8 mouse cellular contexts compared by ENCODE assay signal in the genomic region with DNA sequence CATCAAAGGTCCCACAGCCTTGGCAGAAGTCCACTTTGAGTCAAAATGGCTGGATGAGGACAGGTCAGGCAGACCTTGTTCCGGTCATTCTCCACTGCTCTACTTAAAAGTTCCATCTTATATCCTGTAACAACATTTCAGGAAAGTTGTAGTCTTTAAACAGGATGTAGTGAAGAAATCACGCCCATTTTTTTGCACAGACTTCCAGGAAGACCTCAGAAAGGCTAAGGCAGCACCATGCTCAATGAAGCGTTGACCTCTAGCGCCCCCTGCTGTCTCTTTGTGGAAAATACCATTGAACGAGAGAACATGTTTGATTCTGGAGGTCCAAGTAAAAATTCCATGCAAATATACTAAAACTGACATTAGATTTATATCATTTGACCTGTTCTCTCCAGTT. TPM values are rescaled to one million over a fixed set of nuclear protein-coding genes. Genes with fewer than 3 reads are reported as not detected.
A peak's percentile ranks its signal among the peaks of the same experiment; 100 is the strongest.
DNase-seq lines count a peak whose midpoint lies in the region.

No protein-coding gene starts in this region.

- intact Hi-C loops in left cerebral cortex, postnatal 36 days (cut with DNase I), result loop anchor here (1.0 to 10.0 kb wide), 4 partner anchors 53 to 337 kb away; a partner anchor contains a TSS

- DNase-seq in ovary, postnatal 10 days (ENCODE audit: low spot score), result peak; percentile 66
- DNase-seq in ovary, adult 18-20 months (ENCODE audit: low spot score), result no peak
- peak; percentile 67 to 82 for DNase-seq in cerebellum, postnatal 36 days
- DNase-seq in gastrocnemius, adult 8-10 months (ENCODE audit: low spot score in 2 of 2), result peak; percentile 10 to 24
- DNase-seq in kidney, adult 11 months, result peak; percentile 20
- peak; percentile 62 to 75 for DNase-seq in left cerebral cortex, postnatal 36 days (ENCODE audit: low spot score in 2 of 2)
- DNase-seq in neural tube, embryonic 10.5 days (ENCODE audit: extremely low spot score, low spot score), result peak; percentile 87
- peak; percentile 89 for DNase-seq in testis, postnatal 10 days (ENCODE audit: low spot score)

RNA-seq across cellular contexts. Expression of a gene that starts 56.6 kb away (rescaled TPM):
- 1 to 10 TPM in 2 of 4 experiments, under 1 TPM in 2; 0.73 to 1.5 (median 1.0) TPM for total RNA-seq in gastrocnemius, adult 8-10 months (2022)
- total RNA-seq in left cerebral cortex, postnatal 36 days (2021), result 10 to 100 TPM; 40.4 to 50.9 TPM

Comparison
In these comparisons a context has a peak if more than half of its experiments do, and no peak if none do; other contexts are left out.
1. RNA of a gene that starts 56.6 kb away (total RNA-seq): 40.4 to 50.9 TPM in left cerebral cortex, postnatal 36 days; 0.73 to 1.5 TPM in gastrocnemius, adult 8-10 months; every median in the first group is over 10 times any median in the second.